30 mouse cellular contexts compared by ENCODE assay signal in genomic region chr8:128065964-128066680, GRCm38 (mm10).
A peak's percentile ranks its signal among the peaks of the same experiment; 100 is the strongest.
DNase-seq lines count a peak whose midpoint lies in the region; ATAC-seq and TF ChIP-seq lines count a peak whose summit lies in the region.
"Had no signal": no experiment of that assay in that cellular context is flagged by ENCODE, and none has a peak within 500 bp of the region (broad histone marks: within the 10 kb centered on the region; RNA-seq: fewer than 3 reads in every experiment).

No protein-coding gene starts in this region.

- peak; percentile 61 for ATAC-seq in lung, embryonic 16.5 days (ENCODE audit: low read depth)
- ATAC-seq: forebrain, embryonic 16.5 days; hindbrain, postnatal 0 days; intestine, embryonic 15.5 days; Patski had no signal

- no peak for TF ChIP-seq CTCF in gastrocnemius, adult 2 months (IDR thresholded peaks at IDR 0.05)

- intact Hi-C loops in gastrocnemius, adult 2 months (cut with DNase I), result no loop called here

- H3K36me3 ChIP-seq in lung, embryonic 16.5 days (ENCODE audit: control insufficient read depth, insufficient read depth, low read length), result no peaks in the 10 kb centered on the region
- H3K36me3 ChIP-seq: embryonic facial prominence, embryonic 13.5 days; forebrain, embryonic 10.5 days; hindbrain, embryonic 12.5 days; intestine, embryonic 15.5 days; limb, embryonic 12.5 days; liver, embryonic 15.5 days had no signal

- DNase-seq in gastrocnemius, adult 2 months, result peak; percentile 28
- no peak for DNase-seq in gastrocnemius, adult 8-10 months (ENCODE audit: low spot score in 2 of 2)
- no peak for DNase-seq in lung, postnatal 10 days
- peak; percentile 50 for DNase-seq in MN1 (ENCODE audit: low spot score)
- DNase-seq in gastrocnemius, postnatal 25 days, result peak; percentile 24
- no peak for DNase-seq in right cerebral cortex, postnatal 14 days
- DNase-seq: adrenal gland, postnatal 14 days; B cell, adult 2 months; cerebellum, adult 18-20 months; heart, postnatal 36 days; kidney, adult 2 months; kidney, postnatal 36 days; lung, embryonic 14.5 days; midbrain, embryonic 14.5 days; right cerebral cortex, postnatal 4 days; thymus, adult 18-20 months; thymus, postnatal 25 days had no signal

- H3K9ac ChIP-seq in lung, embryonic 16.5 days (ENCODE audit: low read length), result no peak overlapping the region
- H3K9ac ChIP-seq: embryonic facial prominence, embryonic 13.5 days; hindbrain, embryonic 12.5 days; intestine, embryonic 15.5 days; limb, embryonic 12.5 days; liver, embryonic 15.5 days; lung, embryonic 14.5 days had no signal

- H3K27me3 ChIP-seq in lung, embryonic 16.5 days (ENCODE audit: control insufficient read depth, insufficient read depth, low read depth, low read length), result no peaks in the 10 kb centered on the region
- H3K27me3 ChIP-seq: embryonic facial prominence, embryonic 13.5 days; hindbrain, embryonic 12.5 days; intestine, embryonic 15.5 days; limb, embryonic 12.5 days; liver, embryonic 15.5 days; Patski had no signal

- no peaks in the 10 kb centered on the region for H3K4me1 ChIP-seq in lung, embryonic 16.5 days (replicated peaks; ENCODE audit: control insufficient read depth, insufficient read depth, low read length)
- H3K4me1 ChIP-seq: embryonic facial prominence, embryonic 13.5 days; hindbrain, embryonic 12.5 days; intestine, embryonic 15.5 days; limb, embryonic 12.5 days; liver, embryonic 15.5 days had no signal

- 67% methylated on average over 7 of the region's 7 CpGs for WGBS in lung, embryonic 16.5 days

- no peak overlapping the region for H3K4me3 ChIP-seq in gastrocnemius, adult 2 months
- no peak overlapping the region for H3K4me3 ChIP-seq in lung, embryonic 16.5 days (ENCODE audit: low read length)
- H3K4me3 ChIP-seq: embryonic facial prominence, embryonic 13.5 days; forebrain, embryonic 10.5 days; hindbrain, embryonic 12.5 days; intestine, embryonic 15.5 days; layer of hippocampus, adult 2 months; limb, embryonic 12.5 days; liver, embryonic 15.5 days had no signal

- no peak overlapping the region for H3K4me2 ChIP-seq in lung, embryonic 16.5 days (ENCODE audit: low read depth, low read length)
- H3K4me2 ChIP-seq: embryonic facial prominence, embryonic 13.5 days; heart, embryonic 11.5 days; hindbrain, embryonic 12.5 days; intestine, embryonic 15.5 days; limb, embryonic 12.5 days; liver, embryonic 15.5 days; lung, embryonic 14.5 days had no signal

- H3K27ac ChIP-seq in gastrocnemius, adult 2 months, result no peak overlapping the region
- H3K27ac ChIP-seq in lung, embryonic 16.5 days (ENCODE audit: low read length), result no peak overlapping the region
- H3K27ac ChIP-seq: embryonic facial prominence, embryonic 13.5 days; forebrain, embryonic 10.5 days; hindbrain, embryonic 12.5 days; hindbrain, postnatal 0 days; intestine, embryonic 15.5 days; layer of hippocampus, adult 2 months; limb, embryonic 12.5 days; liver, embryonic 15.5 days; stomach, postnatal 0 days had no signal

- no peaks in the 10 kb centered on the region for H3K9me3 ChIP-seq in lung, embryonic 16.5 days (ENCODE audit: control insufficient read depth, low read length)
- H3K9me3 ChIP-seq: embryonic facial prominence, embryonic 13.5 days; forebrain, embryonic 10.5 days; hindbrain, embryonic 12.5 days; intestine, embryonic 15.5 days; limb, embryonic 12.5 days; liver, embryonic 15.5 days had no signal

Comparison
In these comparisons a context has a peak if more than half of its experiments do, and no peak if none do; other contexts are left out.
1. DNase-seq: peak in gastrocnemius, adult 2 months (single experiment), MN1 (single experiment) and gastrocnemius, postnatal 25 days (single experiment); none in gastrocnemius, adult 8-10 months (0 of 2), lung, postnatal 10 days (single experiment) and right cerebral cortex, postnatal 14 days (single experiment).